Mouse (Mus musculus) heart, adult 10 weeks (tissue): ENCODE measurements around the gene Clock. TPM values are rescaled to one million over a fixed set of nuclear protein-coding genes. Genes with fewer than 3 reads are reported as not detected.

ENCODE experiments used
- polyA plus RNA-seq: library from polyadenylated mRNA; stranded (reverse); fragments of 350-450 nt; fragmentation: Illumina TruSeq; extraction: RNeasy Lipid Tissue Mini Kit (QIAGEN cat#74804); gene quantifications from one replicate; pipeline ENCODE4 v1.2.3, GENCODE M21; 2014; ENCODE audit warnings: low read depth, low replicate concordance

Gene Clock
- polyA plus RNA-seq = 22.1 TPM

DNA sequence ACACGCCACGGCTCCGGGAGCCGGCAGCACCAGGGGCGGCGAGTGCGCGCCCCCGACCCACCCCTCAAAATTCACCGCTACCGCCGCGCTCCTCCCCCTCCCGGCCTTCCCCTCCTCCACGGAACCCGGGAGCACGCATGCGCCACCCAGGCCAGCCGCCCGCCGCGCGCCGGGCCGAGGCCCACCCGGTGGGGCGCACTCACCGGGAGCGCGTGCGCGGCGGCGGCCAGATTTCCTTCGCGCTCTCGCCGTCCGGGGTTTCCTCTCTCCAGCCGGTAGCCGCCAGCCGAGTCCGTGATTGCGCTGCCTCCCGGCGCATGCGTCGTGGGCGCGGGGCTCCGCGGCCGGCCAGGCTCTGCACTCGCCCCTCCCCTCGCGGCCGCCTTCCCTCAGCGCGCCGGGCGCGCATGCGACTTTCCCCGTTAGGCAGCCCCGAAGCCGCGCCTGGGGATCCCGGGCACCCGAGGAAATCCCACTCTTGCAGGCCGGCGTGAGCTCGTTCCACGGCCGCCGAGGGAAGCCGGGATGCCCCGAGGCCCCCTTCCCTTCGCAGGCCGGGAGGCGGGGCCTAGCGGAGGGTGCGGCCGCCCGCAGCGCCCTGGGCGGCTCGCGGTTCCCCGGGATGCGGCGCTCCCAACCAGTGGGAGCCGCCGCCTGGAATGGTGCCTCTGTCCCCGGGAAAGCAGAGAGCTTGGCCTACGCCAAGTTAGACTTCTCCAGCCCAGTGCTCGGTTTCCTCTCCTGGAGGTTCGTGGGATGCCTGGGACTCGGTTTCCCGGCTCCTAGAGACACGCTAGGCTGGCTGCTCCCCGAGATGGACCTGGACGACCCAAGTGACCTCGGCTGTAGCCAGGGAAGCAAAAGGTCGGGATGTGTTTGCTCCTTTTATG lies at the start of gene Clock:
TSS of gene Clock (minus strand) at position 341 of the 890 bp plus-strand sequence.

DNA sequence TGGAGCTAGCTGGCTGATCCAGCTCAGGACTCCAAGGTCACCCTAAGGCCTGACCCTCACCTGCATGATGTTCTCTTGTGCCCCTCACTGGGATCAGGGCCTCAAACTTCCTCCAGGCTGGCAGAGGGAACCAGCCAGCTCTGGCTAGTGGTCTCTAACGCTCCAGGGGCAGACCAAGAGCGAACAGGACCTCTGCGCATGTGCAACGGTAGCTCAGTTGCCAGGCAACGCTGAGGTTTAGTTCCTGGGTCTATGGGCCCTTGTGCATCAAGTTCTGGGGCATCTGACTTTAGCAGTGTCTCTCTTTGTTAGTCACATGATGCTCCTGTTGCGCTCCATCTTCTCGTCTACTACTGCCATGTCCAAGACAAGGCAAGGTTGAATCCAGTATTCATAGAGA lies 26.4 kb upstream of the Clock start, which contains the start of gene Pdcl2:
TSS of gene Pdcl2 (minus strand) at position 204 of the 400 bp plus-strand sequence.

DNA sequence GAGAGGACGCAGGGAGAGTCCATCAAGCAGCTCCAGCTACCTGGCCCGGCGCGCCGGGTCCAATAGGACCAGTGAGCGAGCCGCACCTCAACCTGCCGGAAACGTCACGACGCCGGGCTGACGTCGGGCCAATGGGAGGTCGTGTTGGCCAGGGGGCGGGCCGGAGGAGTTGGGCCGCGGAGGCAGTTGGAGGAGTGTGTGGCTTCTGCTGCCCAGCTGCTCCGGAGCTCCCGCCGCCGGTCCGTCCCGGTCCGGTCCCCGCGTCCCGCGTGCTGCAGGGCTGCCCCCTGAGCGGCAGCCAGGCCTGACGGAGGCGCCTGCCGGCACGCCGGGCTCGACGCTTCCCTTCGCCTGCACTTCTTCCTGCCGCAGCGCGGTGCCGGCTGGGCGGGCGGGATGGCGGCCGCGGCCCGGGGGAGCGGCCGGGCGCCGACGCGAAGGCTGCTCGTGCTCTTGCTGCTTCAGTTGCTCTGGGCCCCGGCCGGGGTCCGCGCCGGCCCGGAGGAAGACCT lies 120.8 kb downstream of the Clock start, which contains the start of gene Tmem165:
TSS of gene Tmem165 (plus strand) at position 131 of the 512 bp plus-strand sequence.

Other genes starting within 250 kb of the Clock start
- gene Srd5a3, start 164.5 kb downstream of the Clock start, polyA plus RNA-seq = 12.6 TPM
- 25.7 TPM for gene Tmem165, start 120.9 kb downstream of the Clock start, polyA plus RNA-seq
- not detected for gene Pdcl2, start 26.4 kb upstream of the Clock start, polyA plus RNA-seq
- gene Nmu, start 59.0 kb upstream of the Clock start, polyA plus RNA-seq = not detected
- gene Gm7271, start 179.2 kb upstream of the Clock start, polyA plus RNA-seq = not detected
- 20.6 TPM for gene Exoc1, start 224.5 kb upstream of the Clock start, polyA plus RNA-seq